Mouse (Mus musculus) megakaryocyte, embryonic 14.5 days (primary cell): ENCODE results near the gene Fam13a. TPM values are rescaled to one million over a fixed set of nuclear protein-coding genes. Genes with fewer than 3 reads are reported as not detected.

Source experiments
- H3K27me3 ChIP-seq: replicated peaks from 2 replicates; pipeline ENCODE3; 2012; ENCODE audit warnings: inconsistent platforms
- H3K36me3 ChIP-seq: replicated peaks from 2 replicates; pipeline ENCODE3; 2012; ENCODE audit warnings: low read length, inconsistent platforms, mixed read lengths
- H3K4me1 ChIP-seq: 2 replicates; pipeline ENCODE4 v1.6.1; 2012; ENCODE audit warnings: inconsistent platforms
- H3K4me3 ChIP-seq: replicated peaks from 2 replicates; pipeline ENCODE3; 2012; ENCODE audit warnings: moderate library complexity, mild to moderate bottlenecking, inconsistent platforms
- H3K9me3 ChIP-seq: 2 replicates; pipeline ENCODE4 v1.6.1; 2012; ENCODE audit warnings: inconsistent platforms
- FLI1 ChIP-seq: IDR thresholded peaks from 2 replicates; pipeline ENCODE4 v1.6.1; 2012; ENCODE audit warnings: low read length, inconsistent platforms, mixed read lengths
- GATA1 ChIP-seq: IDR thresholded peaks from 3 replicates; pipeline ENCODE4 v1.6.1; 2012; ENCODE audit warnings: mixed read lengths, low read length, inconsistent platforms, borderline replicate concordance
- polyA plus RNA-seq: library from polyadenylated mRNA; stranded (reverse); fragments of >175 nt; gene quantifications from 2 replicates; pipeline ENCODE4 v1.2.3, GENCODE M21; 2012; ENCODE audit warnings: low replicate concordance; ENCODE audit not compliant: insufficient read depth

Fam13a gene
- not detected in 2 replicates for polyA plus RNA-seq

- Histone ChIP-seq H3K4me1 (peaks cover 7% of the 10 kb centered on the region; the same call in 1 of the 2 replicates), H3K36me3 (no peaks in the 10 kb centered on the region), H3K4me3 (peak within 1 kb of the TSS; percentile 88), H3K9me3 (no peaks in the 10 kb centered on the region), H3K27me3 (peaks cover 4% of the 10 kb centered on the region)
- TF ChIP-seq FLI1: no peak
Measured at GRCm38 (mm10) chr6:59024164-59024724, at the start of gene Fam13a. Gene Fam13a (minus strand): TSS chr6:59024549.

- no peaks in the 10 kb centered on the region for H3K27me3 ChIP-seq
- H3K36me3 ChIP-seq: no peaks in the 10 kb centered on the region
- peaks cover 37% of the 10 kb centered on the region for H3K9me3 ChIP-seq
- TF ChIP-seq GATA1: no peak
- TF ChIP-seq FLI1: no peak
- no peak overlapping the region for H3K4me3 ChIP-seq
- H3K4me1 ChIP-seq: no peaks in the 10 kb centered on the region
Measured at GRCm38 (mm10) chr6:59072096-59073060, 48.0 kb upstream of the Fam13a start.

- Histone ChIP-seq H3K4me1 (no peaks in the 10 kb centered on the region), H3K27me3 (no peaks in the 10 kb centered on the region), H3K36me3 (no peaks in the 10 kb centered on the region), H3K4me3 (no peak overlapping the region), H3K9me3 (peaks cover 37% of the 10 kb centered on the region)
- TF ChIP-seq FLI1: no peak
- no peak for TF ChIP-seq GATA1
Measured at GRCm38 (mm10) chr6:59071691-59072090, 47.3 kb upstream of the Fam13a start.

- Histone ChIP-seq H3K4me1 (no peaks in the 10 kb centered on the region), H3K36me3 (no peaks in the 10 kb centered on the region), H3K27me3 (no peaks in the 10 kb centered on the region), H3K9me3 (peaks cover 9% of the 10 kb centered on the region), H3K4me3 (no peak overlapping the region)
- TF ChIP-seq GATA1: no peak
- TF ChIP-seq FLI1: no peak
Measured at GRCm38 (mm10) chr6:59068187-59068586, 43.8 kb upstream of the Fam13a start.

GRCm38 (mm10) chr6:59064440-59064839 lies 40.1 kb upstream of the Fam13a start:
- H3K9me3 ChIP-seq: no peaks in the 10 kb centered on the region
- H3K4me1 ChIP-seq: no peaks in the 10 kb centered on the region
- no peak overlapping the region for H3K4me3 ChIP-seq
- no peaks in the 10 kb centered on the region for H3K36me3 ChIP-seq
- TF ChIP-seq FLI1 (no peak), GATA1 (no peak)
- no peaks in the 10 kb centered on the region for H3K27me3 ChIP-seq

GRCm38 (mm10) chr6:59053232-59053631 lies 28.9 kb upstream of the Fam13a start:
- no peak for TF ChIP-seq FLI1
- TF ChIP-seq GATA1: no peak

GRCm38 (mm10) chr6:59039719-59040118 lies 15.4 kb upstream of the Fam13a start:
- Histone ChIP-seq H3K9me3 (peaks cover 12% of the 10 kb centered on the region; the same call in 1 of the 2 replicates), H3K27me3 (no peaks in the 10 kb centered on the region), H3K36me3 (no peaks in the 10 kb centered on the region), H3K4me1 (no peaks in the 10 kb centered on the region), H3K4me3 (no peak overlapping the region)
- TF ChIP-seq FLI1 (no peak), GATA1 (no peak)

More at GRCm38 (mm10) chr6:59053232-59053631, 28.9 kb upstream of the Fam13a start:
- Histone ChIP-seq H3K4me1 (no peaks in the 10 kb centered on the region), H3K4me3 (no peak overlapping the region), H3K27me3 (no peaks in the 10 kb centered on the region), H3K36me3 (no peaks in the 10 kb centered on the region), H3K9me3 (0 out of 2 replicates have a peak, but pooled peaks cover 3% of the 10 kb centered on the region)

GRCm38 (mm10) chr6:59032748-59033147 lies 8.4 kb upstream of the Fam13a start:
- H3K4me3 ChIP-seq: no peak overlapping the region
- TF ChIP-seq GATA1 (no peak), FLI1 (no peak)
- 0 out of 2 replicates have a peak, but pooled peaks cover 7% of the 10 kb centered on the region for H3K9me3 ChIP-seq
- H3K27me3 ChIP-seq: no peaks in the 10 kb centered on the region
- no peaks in the 10 kb centered on the region for H3K36me3 ChIP-seq
- no peaks in the 10 kb centered on the region for H3K4me1 ChIP-seq

GRCm38 (mm10) chr6:59031539-59031938 lies 7.2 kb upstream of the Fam13a start:
- TF ChIP-seq GATA1 (no peak), FLI1 (no peak)
- Histone ChIP-seq H3K27me3 (no peaks in the 10 kb centered on the region), H3K4me1 (no peaks in the 10 kb centered on the region), H3K4me3 (no peak overlapping the region), H3K36me3 (no peaks in the 10 kb centered on the region), H3K9me3 (0 out of 2 replicates have a peak, but pooled peaks cover 7% of the 10 kb centered on the region)

- H3K4me1 ChIP-seq: no peaks in the 10 kb centered on the region
- H3K36me3 ChIP-seq: no peaks in the 10 kb centered on the region
- H3K4me3 ChIP-seq: no peak overlapping the region
- H3K9me3 ChIP-seq: 0 out of 2 replicates have a peak, but pooled peaks cover 3% of the 10 kb centered on the region
- TF ChIP-seq FLI1 (no peak), GATA1 (no peak)
- H3K27me3 ChIP-seq: no peaks in the 10 kb centered on the region
Measured at GRCm38 (mm10) chr6:59030667-59031066, 6.3 kb upstream of the Fam13a start.
